Mouse (Mus musculus) CH12.LX (cell line): ENCODE data around the gene Meig1.

ENCODE experiments used
- CTCF ChIP-seq, 2 experiments: IDR thresholded peaks in 1 of 2; conservative IDR thresholded peaks in 1 of 2; 2 replicates each; pipeline ENCODE4 v1.5.1; 2011 to 2012; ENCODE audit warnings: low read depth in 2 of 2, low read length in 2 of 2, improper control_type of control experiment in 1 of 2, inconsistent platforms in 1 of 2, mild to moderate bottlenecking in 1 of 2, moderate library complexity in 1 of 2
- EP300 ChIP-seq: IDR thresholded peaks from 2 replicates; pipeline ENCODE4 v1.6.1; 2011; ENCODE audit warnings: low read length, improper control_type of control experiment
- ETS1 ChIP-seq: conservative IDR thresholded peaks from 2 replicates; pipeline ENCODE4 v1.6.1; 2012; ENCODE audit warnings: low read depth, mild to moderate bottlenecking, inconsistent platforms, low read length, improper control_type of control experiment, moderate library complexity
- POLR2A ChIP-seq: IDR thresholded peaks from 2 replicates; pipeline ENCODE4 v1.6.1; 2011; ENCODE audit warnings: low read depth, mild to moderate bottlenecking, improper control_type of control experiment, low read length
- RAD21 ChIP-seq: IDR thresholded peaks from 2 replicates; pipeline ENCODE4 v1.6.1; 2011; ENCODE audit warnings: low read depth, mild to moderate bottlenecking, low read length, improper control_type of control experiment, moderate library complexity
- TCF12 ChIP-seq: IDR thresholded peaks from 2 replicates; pipeline ENCODE4 v1.6.1; 2014; ENCODE audit warnings: low read depth, mild to moderate bottlenecking, inconsistent platforms, low read length, improper control_type of control experiment

DNA sequence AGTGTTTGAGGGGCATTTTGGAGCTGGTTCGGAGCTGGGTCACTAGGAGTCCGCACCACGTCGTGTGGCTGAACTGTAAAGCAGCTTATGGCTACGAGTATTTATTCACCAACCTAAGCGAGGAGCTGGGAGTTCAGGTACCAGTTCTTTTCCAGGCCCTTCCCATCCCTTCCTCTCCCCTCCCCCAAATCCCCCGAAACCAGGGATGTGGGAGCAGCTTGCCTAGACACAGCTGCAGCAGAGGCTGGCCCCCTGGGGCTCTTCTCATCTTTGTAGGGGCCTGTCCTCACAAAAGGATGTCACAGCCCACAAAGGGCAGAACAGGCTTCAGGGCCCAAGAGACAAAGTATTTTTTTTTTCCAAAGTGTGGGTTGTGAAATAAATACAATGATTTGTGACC lies 15.5 kb upstream of the Meig1 start:
- no peak for TF ChIP-seq TCF12
- TF ChIP-seq CTCF (conservative IDR thresholded peaks at IDR 0.05 in 1 of 2, IDR thresholded peaks at IDR 0.05 in 1 of 2; ENCODE audit: low read depth in 2 of 2, low read length in 2 of 2), result no peak
- TF ChIP-seq RAD21, result no peak
- no peak for TF ChIP-seq EP300
- no peak for TF ChIP-seq POLR2A
- TF ChIP-seq ETS1, result no peak
